Mouse (Mus musculus) heart, embryonic 11.5 days (tissue): ENCODE measurements around the gene Aldh3b2. TPM values are rescaled to one million over a fixed set of nuclear protein-coding genes. Genes with fewer than 3 reads are reported as not detected.
A peak's percentile ranks its signal among the peaks of the same experiment; 100 is the strongest.

Source experiments
- ATAC-seq: fragments of 200-750 bp; cut with Nextera tagmentation; replicated peaks from 2 replicates; pipeline ENCODE4 v1.8.0; 2017; ENCODE audit warnings: moderate library complexity; ENCODE audit not compliant: insufficient number of reproducible peaks, low FRiP score, low TSS enrichment
- H3K27ac ChIP-seq: fragments of 300-500 bp; sonication (generic); 2 replicates; pipeline ENCODE4 v1.5.1; 2014; ENCODE audit warnings: mild to moderate bottlenecking, low read depth, low read length
- H3K27me3 ChIP-seq: fragments of 300-500 bp; sonication (generic); 2 replicates; pipeline ENCODE4 v1.6.1; 2014; ENCODE audit warnings: mild to moderate bottlenecking, low read length, mixed read lengths; ENCODE audit not compliant: control insufficient read depth, insufficient read depth
- H3K36me3 ChIP-seq: fragments of 300-500 bp; sonication (generic); 2 replicates; pipeline ENCODE4 v1.6.1; 2014; ENCODE audit warnings: mild to moderate bottlenecking, low read length, moderate library complexity, mixed read lengths; ENCODE audit not compliant: control insufficient read depth, insufficient read depth
- H3K4me1 ChIP-seq: fragments of 300-500 bp; sonication (generic); 2 replicates; pipeline ENCODE4 v1.6.1; 2014; ENCODE audit warnings: low read length; ENCODE audit not compliant: control insufficient read depth, insufficient read depth
- H3K4me2 ChIP-seq: fragments of 300-500 bp; sonication (generic); 2 replicates; pipeline ENCODE4 v1.6.1; 2014; ENCODE audit warnings: mild to moderate bottlenecking, moderate library complexity
- H3K4me3 ChIP-seq: fragments of 300-500 bp; sonication (generic); 2 replicates; pipeline ENCODE4 v1.5.1; 2014; ENCODE audit warnings: low read depth, low read length
- H3K9ac ChIP-seq: fragments of 300-500 bp; sonication (generic); 2 replicates; pipeline ENCODE4 v1.6.1; 2014; ENCODE audit warnings: mild to moderate bottlenecking, low read depth, low read length, moderate library complexity
- H3K9me3 ChIP-seq: fragments of 300-500 bp; sonication (generic); replicated peaks from 2 replicates; pipeline ENCODE4 v1.6.1; 2016; ENCODE audit warnings: low read length; ENCODE audit not compliant: control insufficient read depth
- WGBS: fragments of 180-500 bp; shearing (Covaris S2); extraction: QIAGEN DNeasy Blood & Tissue Kit; methylation state at CpG from one replicate; pipeline ENCODE4 v1.1.7; 2014; ENCODE audit not compliant: insufficient replicate concordance; 5-methylcytosine and 5-hydroxymethylcytosine counted together
- polyA plus RNA-seq: library from polyadenylated mRNA; unstranded; fragments of >200 nt; fragmentation: Nextera tagmentation; extraction: Ambion mirVana; gene quantifications from 2 replicates; pipeline ENCODE4 v1.2.1, GENCODE M21; 2014

The Aldh3b2 gene
- polyA plus RNA-seq, 1 experiment from 2014 or later, result 0.16 TPM

DNA sequence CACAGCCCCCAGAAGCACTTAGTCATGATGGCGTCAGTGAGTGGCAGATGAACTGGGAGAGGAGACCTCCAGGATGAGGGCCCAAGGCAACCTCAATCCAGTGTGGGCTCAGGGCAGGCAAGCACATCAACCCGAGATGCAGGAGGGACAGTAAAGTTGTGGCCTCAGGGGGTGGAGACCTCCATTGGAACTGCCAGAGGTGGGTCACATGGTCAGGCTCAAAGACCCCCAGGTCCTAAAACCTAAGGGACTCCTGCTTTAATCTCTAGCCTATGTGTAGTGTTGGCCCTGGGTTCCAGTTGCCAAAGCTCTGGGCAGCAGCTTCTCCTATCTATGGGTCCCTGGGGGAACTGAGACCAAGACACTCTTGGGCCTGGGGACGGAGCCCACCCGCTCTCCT is 43.3 kb upstream of the Aldh3b2 start:
- no peak for ATAC-seq
- H3K27me3 ChIP-seq, result no peaks in the 10 kb centered on the region
- H3K9me3 ChIP-seq, result no peaks in the 10 kb centered on the region
- peaks cover 11% of the 10 kb centered on the region for H3K4me1 ChIP-seq
- no peaks in the 10 kb centered on the region for H3K36me3 ChIP-seq
- H3K4me2 ChIP-seq, result no peak overlapping the region
- no peak overlapping the region for H3K4me3 ChIP-seq
- WGBS, result 81% methylated on average over 4 of the region's 4 CpGs
- H3K27ac ChIP-seq, result 0 out of 2 replicates have a peak overlapping the region, but pooled peaks have one; percentile 50
- no peak overlapping the region for H3K9ac ChIP-seq

DNA sequence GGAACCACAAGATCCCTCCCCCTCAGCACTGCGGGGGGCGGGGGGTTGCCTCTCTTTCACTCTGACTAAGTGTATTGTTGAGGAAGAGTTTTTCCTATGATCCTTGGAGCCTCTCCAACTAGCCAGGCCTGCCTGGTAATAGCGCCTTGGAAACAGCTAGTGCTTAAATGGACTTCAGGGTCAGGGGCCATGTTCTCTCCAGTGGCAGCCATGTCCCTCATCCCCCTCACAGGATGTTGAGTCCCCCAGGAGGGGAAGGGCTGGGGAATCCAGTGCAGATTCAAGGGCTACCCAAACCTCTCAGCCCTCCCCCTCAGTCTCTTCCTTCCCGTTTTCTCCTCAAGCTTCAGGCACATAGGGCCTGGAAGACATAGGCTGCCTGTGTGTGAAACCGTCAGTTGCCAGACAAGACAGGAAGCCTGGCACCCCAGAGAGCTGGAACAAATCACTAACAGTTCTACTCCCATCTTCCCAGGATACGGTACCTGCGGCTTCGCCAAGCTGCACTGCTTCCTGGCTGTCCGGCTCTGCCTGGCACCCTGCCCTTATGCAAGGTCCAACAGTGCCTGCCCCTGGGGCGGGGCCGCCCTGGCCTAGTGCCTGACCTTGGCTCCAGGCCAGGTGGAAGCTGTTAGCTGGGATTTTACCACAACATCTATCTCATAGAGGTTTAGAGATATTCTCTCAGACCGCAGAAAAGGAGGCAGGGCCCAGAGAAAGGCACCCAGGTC is 42.8 kb upstream of the Aldh3b2 start, which contains the start of gene Aldh3b1:
Gene Aldh3b1, minus strand, starts transcription at position 598 of the 731 bp plus-strand sequence.
- Histone ChIP-seq H3K9me3 (no peaks in the 10 kb centered on the region), H3K9ac (peak within 1 kb of the TSS; percentile 40), H3K36me3 (no peaks in the 10 kb centered on the region), H3K4me1 (peaks cover 11% of the 10 kb centered on the region; the same call in 1 of the 2 replicates), H3K27me3 (no peaks in the 10 kb centered on the region), H3K4me2 (peak within 1 kb of the TSS; percentile 2; the same call in 1 of the 2 replicates), H3K4me3 (no peak within 1 kb of the TSS), H3K27ac (peak within 1 kb of the TSS; percentile 55)
- peak; percentile 63 for ATAC-seq
- 44% methylated on average over 12 of the region's 12 CpGs for WGBS

DNA sequence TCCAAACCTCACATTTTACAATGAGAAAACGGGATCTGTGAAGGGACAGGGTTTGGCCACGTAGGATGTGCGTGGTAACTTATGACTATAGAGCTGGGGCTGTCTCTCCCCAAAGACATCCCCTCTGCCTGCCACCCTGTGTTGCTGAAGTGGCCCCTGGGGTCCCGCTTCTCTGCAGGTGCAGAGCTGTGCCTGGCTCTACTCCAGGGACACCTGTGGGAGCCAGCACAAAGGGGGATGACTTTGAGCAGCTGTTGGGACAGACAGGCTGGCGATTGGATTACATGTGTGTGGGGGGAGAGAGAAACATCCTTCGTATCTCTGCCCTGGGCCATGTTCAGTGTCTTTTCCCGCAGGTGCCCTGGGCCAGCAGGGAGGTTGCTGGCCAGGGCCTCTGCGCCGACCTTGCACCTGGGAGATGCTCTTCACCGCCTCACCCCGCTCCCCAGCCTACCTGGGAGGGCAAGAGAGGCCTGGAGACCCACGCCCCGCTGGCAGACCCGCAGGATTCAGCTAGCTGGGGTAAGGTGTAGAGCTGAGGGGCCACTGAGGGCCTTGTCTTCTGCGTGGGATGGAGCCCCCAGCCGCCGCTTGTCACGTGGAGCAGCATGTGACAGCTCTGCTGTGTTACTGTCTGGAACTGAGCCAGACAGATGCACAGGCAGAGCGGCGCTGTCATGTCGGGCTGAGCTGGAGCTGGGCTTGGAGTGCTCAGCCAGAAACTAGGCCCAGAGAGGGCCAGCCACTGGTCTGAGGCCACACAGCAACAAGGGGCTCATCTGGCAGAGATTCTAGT is 41.7 kb upstream of the Aldh3b2 start:
- Histone ChIP-seq H3K9me3 (no peaks in the 10 kb centered on the region), H3K27ac (peak overlapping the region; percentile 55), H3K36me3 (no peaks in the 10 kb centered on the region), H3K27me3 (no peaks in the 10 kb centered on the region), H3K9ac (peak overlapping the region; percentile 40), H3K4me2 (no peak overlapping the region), H3K4me1 (peaks cover 17% of the 10 kb centered on the region), H3K4me3 (no peak overlapping the region)
- no peak for ATAC-seq
- 65% methylated on average over 21 of the region's 21 CpGs for WGBS

DNA sequence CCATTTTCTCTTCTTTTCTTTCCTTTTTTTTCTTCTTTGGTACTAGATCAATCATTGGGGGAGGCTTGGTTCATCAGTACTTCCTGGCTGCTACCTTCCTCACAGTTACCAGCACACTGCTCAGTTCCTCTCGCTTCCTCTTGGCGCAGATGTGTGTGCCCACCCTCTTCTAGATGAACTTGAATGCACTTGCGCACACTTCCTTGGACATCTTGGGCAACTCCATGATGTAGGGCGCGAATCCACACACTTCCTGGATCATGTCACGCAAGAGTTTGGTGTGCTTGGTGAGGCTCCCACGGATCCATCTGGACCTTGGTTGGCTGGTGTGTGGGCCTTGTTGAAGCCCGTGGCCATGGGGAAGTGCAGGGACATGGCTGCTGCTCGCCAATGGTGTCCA is 40.4 kb upstream of the Aldh3b2 start:
- 82% methylated on average over 9 of the region's 9 CpGs for WGBS
- Histone ChIP-seq H3K9ac (no peak overlapping the region), H3K4me2 (no peak overlapping the region), H3K27me3 (no peaks in the 10 kb centered on the region; the same call in 1 of the 2 replicates), H3K9me3 (no peaks in the 10 kb centered on the region), H3K36me3 (no peaks in the 10 kb centered on the region), H3K27ac (no peak overlapping the region), H3K4me1 (peaks cover 17% of the 10 kb centered on the region), H3K4me3 (no peak overlapping the region)
- ATAC-seq, result no peak

DNA sequence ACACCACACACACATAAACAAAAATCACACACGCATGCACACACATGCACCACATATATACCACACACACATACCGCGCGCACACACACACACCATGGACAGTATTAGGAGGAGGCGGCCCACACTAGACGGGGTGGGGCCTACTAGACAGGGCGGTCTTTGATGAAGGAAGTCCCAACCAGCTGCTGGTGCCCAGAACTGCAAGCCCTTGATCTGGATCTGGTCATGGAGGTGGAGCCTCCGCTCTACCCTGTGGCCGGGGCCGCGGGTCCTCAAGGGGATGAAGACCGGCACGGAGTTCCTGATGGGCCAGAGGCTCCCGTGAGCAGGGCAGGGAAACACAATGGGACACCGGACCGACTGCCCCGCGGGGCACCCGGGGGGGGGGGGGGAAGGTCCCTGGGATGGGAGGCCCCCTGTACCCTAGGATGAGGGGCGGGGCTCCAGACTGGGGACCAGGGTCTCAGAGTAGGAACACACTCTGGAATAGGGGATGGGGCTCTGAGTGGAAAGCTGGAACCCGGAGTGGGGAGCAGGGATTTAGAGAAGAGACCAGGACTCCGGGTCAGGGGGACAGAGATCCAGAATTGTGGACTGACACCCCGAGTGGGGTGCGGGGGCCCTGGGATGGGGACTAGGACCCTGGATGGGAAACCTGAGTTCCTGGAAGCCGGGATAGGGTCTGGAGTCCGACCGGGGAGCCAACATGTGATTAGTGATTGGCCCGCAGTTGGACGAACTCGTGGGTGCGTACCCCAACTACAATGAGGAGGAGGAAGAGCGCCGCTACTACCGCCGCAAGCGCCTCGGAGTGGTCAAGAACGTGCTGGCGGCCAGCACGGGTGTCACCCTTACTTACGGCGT is 36.9 kb upstream of the Aldh3b2 start, which contains the start of gene Unc93b1:
Gene Unc93b1, plus strand, starts transcription at position 155 of the 864 bp plus-strand sequence.
- Histone ChIP-seq H3K27ac (no peak within 1 kb of the TSS), H3K36me3 (no peaks in the 10 kb centered on the region), H3K9me3 (no peaks in the 10 kb centered on the region), H3K4me3 (peak within 1 kb of the TSS; percentile 54), H3K4me1 (peaks cover 10% of the 10 kb centered on the region), H3K27me3 (peaks cover 3% of the 10 kb centered on the region), H3K4me2 (peak within 1 kb of the TSS; percentile 93), H3K9ac (peak within 1 kb of the TSS; percentile 73)
- WGBS, result 5% methylated on average over 42 of the region's 42 CpGs
- ATAC-seq, result peak; percentile 47

DNA sequence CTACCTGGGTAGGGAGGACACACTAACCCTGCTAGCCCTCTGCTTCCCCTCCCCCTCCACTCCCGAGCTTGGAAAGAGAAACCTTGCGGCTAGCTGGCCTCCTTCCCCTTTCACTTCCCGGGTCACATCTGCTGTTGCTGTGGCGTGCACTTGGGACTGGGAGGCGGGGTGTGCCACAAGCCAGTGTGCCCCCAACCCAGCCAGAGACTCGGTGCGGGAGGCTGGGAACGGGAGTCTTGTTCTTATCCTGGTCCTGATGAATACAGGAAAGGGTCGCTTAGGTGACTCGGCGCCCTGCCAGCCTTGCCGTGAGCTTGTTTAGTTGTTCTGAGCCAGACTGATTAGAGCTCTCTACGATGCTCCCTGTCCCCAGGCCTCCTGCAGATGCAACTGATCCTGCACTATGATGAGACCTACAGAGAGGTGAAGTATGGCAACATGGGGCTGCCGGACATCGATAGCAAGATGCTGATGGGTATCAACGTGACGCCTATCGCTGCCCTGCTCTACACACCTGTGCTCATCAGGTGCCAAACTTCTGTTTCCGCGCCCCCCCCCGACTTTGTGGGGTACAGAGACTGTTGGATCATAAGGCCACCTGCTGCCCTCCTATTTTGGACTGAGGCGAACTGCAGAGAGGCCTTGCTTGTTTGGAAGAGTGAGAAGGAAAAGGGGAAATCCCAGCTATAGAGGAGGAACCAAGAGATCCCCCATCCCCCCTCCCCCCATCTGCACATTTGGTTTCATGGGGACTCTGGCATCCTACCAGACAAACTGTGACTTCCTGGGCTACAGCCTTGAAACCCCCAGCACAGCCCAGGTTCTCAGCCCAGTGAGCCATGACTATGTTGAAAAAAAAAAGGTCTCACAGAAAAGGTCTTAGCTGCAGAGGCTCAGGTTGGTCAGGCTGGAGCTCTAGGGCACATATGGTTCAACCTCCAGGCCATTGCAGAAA is 36.0 kb upstream of the Aldh3b2 start:
- no peaks in the 10 kb centered on the region for H3K9me3 ChIP-seq
- 9% methylated on average over 22 of the region's 22 CpGs for WGBS
- no peak for ATAC-seq
- no peak overlapping the region for H3K27ac ChIP-seq
- H3K4me3 ChIP-seq, result peak overlapping the region; percentile 54
- no peaks in the 10 kb centered on the region for H3K36me3 ChIP-seq
- H3K9ac ChIP-seq, result peak overlapping the region; percentile 73
- H3K4me2 ChIP-seq, result peak overlapping the region; percentile 93
- peaks cover 3% of the 10 kb centered on the region for H3K27me3 ChIP-seq
- H3K4me1 ChIP-seq, result peaks cover 5% of the 10 kb centered on the region; the same call in 1 of the 2 replicates

DNA sequence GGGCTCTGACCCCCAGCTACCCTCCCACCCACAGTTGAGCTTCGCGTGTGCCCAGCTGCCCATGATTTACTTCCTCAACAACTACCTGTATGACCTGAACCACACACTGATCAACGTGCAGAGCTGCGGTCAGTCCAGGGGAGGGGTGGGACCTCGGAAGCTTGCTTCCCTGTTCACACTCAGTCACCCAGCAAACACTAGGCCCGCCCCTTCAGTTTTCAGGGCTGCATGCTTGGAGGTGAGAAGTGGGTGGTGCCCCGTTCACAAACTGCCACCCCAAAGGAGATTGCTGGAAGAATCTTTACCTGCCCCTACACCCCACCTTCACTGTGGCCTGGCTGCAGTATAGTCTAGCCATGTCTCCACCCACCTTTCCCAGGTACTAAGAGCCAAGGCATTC is 29.8 kb upstream of the Aldh3b2 start:
- 66% methylated on average over 7 of the region's 7 CpGs for WGBS
- no peak overlapping the region for H3K4me2 ChIP-seq
- H3K27ac ChIP-seq, result no peak overlapping the region
- no peaks in the 10 kb centered on the region for H3K9me3 ChIP-seq
- no peak overlapping the region for H3K9ac ChIP-seq
- H3K27me3 ChIP-seq, result peaks cover 14% of the 10 kb centered on the region
- no peak for ATAC-seq
- peaks cover 5% of the 10 kb centered on the region; the same call in 1 of the 2 replicates for H3K4me1 ChIP-seq
- no peak overlapping the region for H3K4me3 ChIP-seq
- H3K36me3 ChIP-seq, result no peaks in the 10 kb centered on the region; the same call in 1 of the 2 replicates
